Mouse (Mus musculus): ENCODE results near the gene Zfp804b. TPM values are rescaled to one million over a fixed set of nuclear protein-coding genes. Genes with fewer than 3 reads are reported as not detected.

Gene Zfp804b
- total RNA-seq, 2 experiments from 2014 or later: 2.4 to 3.1 TPM

GRCm38 (mm10) chr5:6795396-6795795 is 549.2 kb downstream of the Zfp804b start:
- DNase-seq (ENCODE audit: extremely low spot score in 1 of 2, low spot score in 2 of 2): no peak
- intact Hi-C loops (cut with DNase I): no loop called here

GRCm38 (mm10) chr5:6769357-6769892 is 575.1 kb downstream of the Zfp804b start:
- intact Hi-C loops (cut with DNase I): no loop called here
- no peak for DNase-seq (ENCODE audit: extremely low spot score in 1 of 2, low spot score in 2 of 2)

Other genes starting within 250 kb of the Zfp804b start
- gene Tex47, start 40.6 kb downstream of the Zfp804b start, total RNA-seq (2021): not detected

Data from left cerebral cortex, postnatal 10 days (tissue).